Mouse (Mus musculus): ENCODE measurements around the gene Cd80.

Cd80 gene

GRCm38 (mm10) chr16:38522129-38523084 is 67.0 kb downstream of the Cd80 start, which contains the start of gene Timmdc1:
TSS of gene Timmdc1 (minus strand) at chr16:38522663.
- peak; percentile 95 for DNase-seq (ENCODE audit: low read depth)

GRCm38 (mm10) chr16:38526264-38526663 is 70.9 kb downstream of the Cd80 start:
- DNase-seq (ENCODE audit: low read depth): no peak

- peak; percentile 80 for DNase-seq (ENCODE audit: low read depth)
These were observed 81.3 kb downstream of the Cd80 start for GRCm38 (mm10) chr16:38536544-38537146.

- no peak for DNase-seq (ENCODE audit: low read depth)
These were observed 83.5 kb downstream of the Cd80 start for GRCm38 (mm10) chr16:38538716-38539380.

Measured in NIH3T3 (cell line).